Mouse (Mus musculus) macrophage (primary cell): ENCODE measurements around the gene Pnpla6. TPM values are rescaled to one million over a fixed set of nuclear protein-coding genes. Genes with fewer than 3 reads are reported as not detected.

Experiments used
- H3K27ac ChIP-seq: fragments of 350-480 bp; formaldehyde crosslinking; 2 replicates; pipeline ENCODE4 v1.9.0; 2021
- H3K36me3 ChIP-seq: fragments of 350-480 bp; formaldehyde crosslinking; 2 replicates; pipeline ENCODE4 v1.9.0; 2021; ENCODE audit errors: inconsistent target
- H3K4me3 ChIP-seq: fragments of 350-480 bp; formaldehyde crosslinking; 2 replicates; pipeline ENCODE4 v1.9.0; 2021; ENCODE audit errors: inconsistent target
- H3K79me2 ChIP-seq: fragments of 350-480 bp; formaldehyde crosslinking; 2 replicates; pipeline ENCODE4 v1.9.0; 2021; ENCODE audit errors: inconsistent target
- WGBS: methylation state at CpG from one replicate; pipeline ENCODE4 v1.1.7; 2026; ENCODE audit warnings: inconsistent platforms; ENCODE audit not compliant: missing documents; 5-methylcytosine and 5-hydroxymethylcytosine counted together
- polyA plus RNA-seq: library from polyadenylated mRNA; stranded (reverse); fragments of 250-400 nt; gene quantifications from 3 replicates; pipeline ENCODE4 v1.2.4, GENCODE M21; 2018; ENCODE audit warnings: inconsistent platforms
- total RNA-seq, 78 experiments: library from RNA; depleted of rRNA; stranded (reverse); fragments of 250-400 nt; gene quantifications; 1 replicate in 9 of 78; 2 replicates in 24 of 78; 3 replicates in 43 of 78; 4 replicates in 2 of 78; pipeline ENCODE4 v1.2.4; 2018; ENCODE audit warnings: inconsistent platforms in 56 of 78

Pnpla6 gene
- total RNA-seq (2018; cell fraction: chromatin; rRNA removed) = 100 to 1,000 TPM in 17 of 26 experiments, 10 to 100 TPM in 9; 36.2 to 187 (median 120) TPM
- 10 to 100 TPM in 19 of 26 experiments, 1 to 10 TPM in 7; 7.1 to 20.0 (median 11.5) TPM for total RNA-seq (2018; cell fraction: cytosol; rRNA removed)
- total RNA-seq (2018; cell fraction: nucleus; rRNA removed) = 10 to 100 TPM; 20.4 to 94.1 (median 54.3) TPM
- polyA plus RNA-seq = 10.2 to 19.0 TPM (median 11.7 TPM) in 3 replicates

GRCm38 (mm10) chr8:3515260-3515671 lies at the start of gene Pnpla6:
Gene Pnpla6 (plus strand): TSS chr8:3515384.
- 1% methylated on average over 25 of the region's 25 CpGs for WGBS
- H3K36me3 ChIP-seq = peaks cover 39% of the 10 kb centered on the region
- no peaks in the 10 kb centered on the region for H3K79me2 ChIP-seq
- H3K27ac ChIP-seq = peak within 1 kb of the TSS; percentile 42
- H3K4me3 ChIP-seq = peak within 1 kb of the TSS; percentile 89

- 11% methylated on average over 32 of the region's 32 CpGs for WGBS
- H3K27ac ChIP-seq = no peak within 1 kb of the TSS
These were observed 47.9 kb upstream of the Pnpla6 start, which contains the start of gene Pex11g for GRCm38 (mm10) chr8:3467006-3467885. Gene Pex11g (minus strand): TSS chr8:3467680.

GRCm38 (mm10) chr8:3467886-3468545 lies 47.2 kb upstream of the Pnpla6 start:
- Histone ChIP-seq H3K27ac (no peak overlapping the region), H3K4me3 (peak overlapping the region; percentile 43), H3K79me2 (no peaks in the 10 kb centered on the region), H3K36me3 (no peaks in the 10 kb centered on the region)
- 58% methylated on average over 9 of the region's 9 CpGs for WGBS

More at GRCm38 (mm10) chr8:3467006-3467885, 47.9 kb upstream of the Pnpla6 start, which contains the start of gene Pex11g:
- Histone ChIP-seq H3K36me3 (no peaks in the 10 kb centered on the region), H3K79me2 (no peaks in the 10 kb centered on the region), H3K4me3 (peak within 1 kb of the TSS; percentile 43)

GRCm38 (mm10) chr8:3468838-3469237 lies 46.3 kb upstream of the Pnpla6 start:
- 80% methylated on average over 1 of the region's 1 CpGs for WGBS
- no peak overlapping the region for H3K4me3 ChIP-seq
- H3K36me3 ChIP-seq = no peaks in the 10 kb centered on the region
- H3K79me2 ChIP-seq = no peaks in the 10 kb centered on the region
- no peak overlapping the region for H3K27ac ChIP-seq

- H3K4me3 ChIP-seq = no peak within 1 kb of the TSS
- H3K27ac ChIP-seq = no peak within 1 kb of the TSS
- no peaks in the 10 kb centered on the region for H3K36me3 ChIP-seq
- no peaks in the 10 kb centered on the region for H3K79me2 ChIP-seq
These were observed 44.6 kb upstream of the Pnpla6 start, which contains the start of gene Tex45 for GRCm38 (mm10) chr8:3470562-3470961. Gene Tex45 (plus strand): TSS chr8:3470862.

- WGBS = 41% methylated on average over 37 of the region's 37 CpGs
- Histone ChIP-seq H3K36me3 (no peaks in the 10 kb centered on the region), H3K79me2 (no peaks in the 10 kb centered on the region), H3K27ac (no peak overlapping the region), H3K4me3 (no peak overlapping the region)
These were observed 39.3 kb upstream of the Pnpla6 start for GRCm38 (mm10) chr8:3475715-3476429.

- Histone ChIP-seq H3K27ac (no peak overlapping the region), H3K36me3 (no peaks in the 10 kb centered on the region), H3K79me2 (no peaks in the 10 kb centered on the region), H3K4me3 (no peak overlapping the region)
- WGBS = 99% methylated on average over 4 of the region's 4 CpGs
These were observed 34.9 kb upstream of the Pnpla6 start for GRCm38 (mm10) chr8:3480221-3480785.

GRCm38 (mm10) chr8:3481605-3482004 lies 33.6 kb upstream of the Pnpla6 start:
- no peak overlapping the region for H3K27ac ChIP-seq
- H3K36me3 ChIP-seq = no peaks in the 10 kb centered on the region
- H3K4me3 ChIP-seq = no peak overlapping the region
- 50% methylated on average over 5 of the region's 5 CpGs for WGBS
- H3K79me2 ChIP-seq = no peaks in the 10 kb centered on the region

GRCm38 (mm10) chr8:3482240-3482740 lies 32.9 kb upstream of the Pnpla6 start:
- Histone ChIP-seq H3K36me3 (no peaks in the 10 kb centered on the region), H3K79me2 (no peaks in the 10 kb centered on the region), H3K27ac (no peak overlapping the region), H3K4me3 (no peak overlapping the region)
- WGBS = 95% methylated on average over 22 of the region's 22 CpGs

- WGBS = 18% methylated on average over 6 of the region's 7 CpGs
- Histone ChIP-seq H3K27ac (no peak overlapping the region), H3K79me2 (no peaks in the 10 kb centered on the region), H3K4me3 (no peak overlapping the region), H3K36me3 (no peaks in the 10 kb centered on the region)
These were observed 31.6 kb upstream of the Pnpla6 start for GRCm38 (mm10) chr8:3483546-3483945.

- Histone ChIP-seq H3K36me3 (no peaks in the 10 kb centered on the region), H3K27ac (no peak overlapping the region), H3K4me3 (no peak overlapping the region), H3K79me2 (no peaks in the 10 kb centered on the region)
- 46% methylated on average over 5 of the region's 5 CpGs for WGBS
These were observed 30.0 kb upstream of the Pnpla6 start for GRCm38 (mm10) chr8:3485192-3485591.

- no peaks in the 10 kb centered on the region for H3K79me2 ChIP-seq
- peaks cover 6% of the 10 kb centered on the region; the same call in 1 of the 2 replicates for H3K36me3 ChIP-seq
- peak within 1 kb of the TSS; percentile 86 for H3K4me3 ChIP-seq
- no peak within 1 kb of the TSS for H3K27ac ChIP-seq
- 2% methylated on average over 44 of the region's 64 CpGs for WGBS
These were observed 22.0 kb upstream of the Pnpla6 start, which contains the start of gene Zfp358 for GRCm38 (mm10) chr8:3492901-3493844. Gene Zfp358 (plus strand): TSS chr8:3493138.

GRCm38 (mm10) chr8:3493845-3494208 lies 21.4 kb upstream of the Pnpla6 start:
- Histone ChIP-seq H3K79me2 (no peaks in the 10 kb centered on the region), H3K36me3 (peaks cover 6% of the 10 kb centered on the region; the same call in 1 of the 2 replicates), H3K4me3 (peak overlapping the region; percentile 86), H3K27ac (no peak overlapping the region)
- WGBS = 42% methylated on average over 6 of the region's 6 CpGs
